ENCODE assay signal across 1 mouse cellular context in genomic region chr16:17759813-17760321, GRCm38 (mm10).
TF ChIP-seq lines count a peak whose summit lies in the region.

No protein-coding gene starts in this region.

TF ChIP-seq in ES-E14, 5 proteins besides CTCF, POLR2A, EP300 and RAD21 (continued from another document):
- no peak for TF ChIP-seq HCFC1 (IDR thresholded peaks at IDR 0.05; ENCODE audit: borderline replicate concordance, insufficient read depth, low read length)
TF ChIP-seq in ES-E14: peak in this region for 0.
